Mouse (Mus musculus) gastrocnemius, adult 18-20 months (tissue): Measurements from ENCODE around the gene Ppard. TPM values are rescaled to one million over a fixed set of nuclear protein-coding genes. Genes with fewer than 3 reads are reported as not detected.
A peak's percentile ranks its signal among the peaks of the same experiment; 100 is the strongest.

Experiments used
- DNase-seq: peaks from one replicate; pipeline ENCODE4 v3.0.0; 2021; ENCODE audit warnings: low spot score
- total RNA-seq, 2 experiments: library from RNA; stranded (reverse); gene quantifications; 2 replicates each; pipeline ENCODE4 v1.2.3; 2021

Ppard gene
- total RNA-seq, 2 experiments from 2014 or later, result 26.3 to 27.2 TPM

GRCm38 (mm10) chr17:28283199-28283598 lies 50.7 kb downstream of the Ppard start:
- no peak for DNase-seq

GRCm38 (mm10) chr17:28286133-28286532 lies 53.6 kb downstream of the Ppard start:
- no peak for DNase-seq

GRCm38 (mm10) chr17:28286964-28287363 lies 54.5 kb downstream of the Ppard start:
- no peak for DNase-seq

- no peak for DNase-seq
Measured at GRCm38 (mm10) chr17:28287578-28287977, 55.1 kb downstream of the Ppard start.

- no peak for DNase-seq
Measured at GRCm38 (mm10) chr17:28287980-28288379, 55.5 kb downstream of the Ppard start.

GRCm38 (mm10) chr17:28290262-28290661 lies 57.8 kb downstream of the Ppard start:
- no peak for DNase-seq

GRCm38 (mm10) chr17:28290671-28291070 lies 58.2 kb downstream of the Ppard start:
- DNase-seq, result no peak

GRCm38 (mm10) chr17:28291346-28291745 lies 58.8 kb downstream of the Ppard start:
- no peak for DNase-seq

GRCm38 (mm10) chr17:28293716-28294115 lies 61.2 kb downstream of the Ppard start:
- DNase-seq, result peak; percentile 76

GRCm38 (mm10) chr17:28294449-28295333 lies 62.2 kb downstream of the Ppard start:
- DNase-seq, result no peak

- DNase-seq, result no peak
Measured at GRCm38 (mm10) chr17:28298888-28299287, 66.4 kb downstream of the Ppard start.

- no peak for DNase-seq
Measured at GRCm38 (mm10) chr17:28299669-28300320, 67.3 kb downstream of the Ppard start.

GRCm38 (mm10) chr17:28300323-28300722 lies 67.8 kb downstream of the Ppard start:
- no peak for DNase-seq

- DNase-seq, result no peak
Measured at GRCm38 (mm10) chr17:28300850-28301249, 68.3 kb downstream of the Ppard start.

- no peak for DNase-seq
Measured at GRCm38 (mm10) chr17:28305172-28305571, 72.7 kb downstream of the Ppard start.

- peak; percentile 92 for DNase-seq
Measured at GRCm38 (mm10) chr17:28308297-28309195, 76.0 kb downstream of the Ppard start.

GRCm38 (mm10) chr17:28310831-28311230 lies 78.3 kb downstream of the Ppard start:
- no peak for DNase-seq

GRCm38 (mm10) chr17:28311366-28312132 lies 79.0 kb downstream of the Ppard start:
- DNase-seq, result no peak

- no peak for DNase-seq
Measured at GRCm38 (mm10) chr17:28312232-28313211, 80.0 kb downstream of the Ppard start.
